18 mouse cellular contexts compared by ENCODE assay signal in genomic region chr3:55288726-55289125, GRCm38 (mm10). TPM values are rescaled to one million over a fixed set of nuclear protein-coding genes. Genes with fewer than 3 reads are reported as not detected.
A peak's percentile ranks its signal among the peaks of the same experiment; 100 is the strongest.
DNase-seq lines count a peak whose midpoint lies in the region.
"Had no signal": no experiment of that assay in that cellular context is flagged by ENCODE, and none has a peak within 500 bp of the region (broad histone marks: within the 10 kb centered on the region; RNA-seq: fewer than 3 reads in every experiment).

No protein-coding gene starts in this region.

- intact Hi-C loops in heart, postnatal 36 days (cut with DNase I), result no loop called here

- H3K27ac ChIP-seq in heart, embryonic 10.5 days, result no peak overlapping the region
- H3K27ac ChIP-seq: embryonic facial prominence, embryonic 10.5 days; forebrain, embryonic 13.5 days; heart, adult 2 months had no signal

- peak; percentile 47 for DNase-seq in heart, embryonic 10.5 days (ENCODE audit: low spot score)
- DNase-seq in heart, postnatal 36 days, result no peak
- peak; percentile 51 for DNase-seq in kidney, postnatal 10 days
- DNase-seq in kidney, adult 11 months, result no peak
- DNase-seq in Muller cell, postnatal 12 days (ENCODE audit: inconsistent ontology term), result peak; percentile 74
- DNase-seq in retina, postnatal 1 day, result peak; percentile 31
- DNase-seq: adrenal gland, adult 2 months; adrenal gland, postnatal 25 days; cerebellum, adult 18-20 months; cerebellum, adult 9-11 months; cerebellum, postnatal 36 days; forebrain, postnatal 0 days; gastrocnemius, postnatal 25 days; heart, adult 2 months; heart, postnatal 14 days had no signal

- H3K4me1 ChIP-seq in heart, embryonic 10.5 days, result peaks cover 3% of the 10 kb centered on the region; the same call in 1 of the 2 replicates
- H3K4me1 ChIP-seq: embryonic facial prominence, embryonic 10.5 days had no signal

- 78% methylated on average over 4 of the region's 4 CpGs for WGBS in heart, embryonic 10.5 days

- H3K4me3 ChIP-seq in heart, embryonic 10.5 days, result no peak overlapping the region
- H3K4me3 ChIP-seq: embryonic facial prominence, embryonic 10.5 days; forebrain, embryonic 13.5 days; heart, adult 2 months had no signal

- H3K36me3 ChIP-seq in heart, embryonic 10.5 days, result no peaks in the 10 kb centered on the region
- H3K36me3 ChIP-seq: embryonic facial prominence, embryonic 10.5 days had no signal

- no peaks in the 10 kb centered on the region for H3K27me3 ChIP-seq in heart, embryonic 10.5 days (ENCODE audit: insufficient read depth, poor library complexity, severe bottlenecking)
- H3K27me3 ChIP-seq: CH12.LX; forebrain, embryonic 13.5 days had no signal

- no peaks in the 10 kb centered on the region for H3K9me3 ChIP-seq in heart, embryonic 10.5 days
- H3K9me3 ChIP-seq: embryonic facial prominence, embryonic 10.5 days; forebrain, embryonic 13.5 days had no signal

RNA-seq across cellular contexts. Expression of gene Dclk1, which starts 46.6 kb away (rescaled TPM):
- 4.8 and 7.9 TPM in 2 replicates for polyA plus RNA-seq in heart, embryonic 10.5 days (2016; fragmentation: Nextera tagmentation; extraction: Ambion mirVana)
- total RNA-seq in heart, postnatal 36 days (2021), result 1 to 10 TPM; 2.5 to 5.9 TPM
- total RNA-seq: CH12.LX had no signal

Comparison
In these comparisons a context has a peak if more than half of its experiments do, and no peak if none do; other contexts are left out.
1. DNase-seq: peak in heart, embryonic 10.5 days (single experiment), kidney, postnatal 10 days (single experiment), Muller cell, postnatal 12 days (single experiment) and retina, postnatal 1 day (single experiment); none in heart, postnatal 36 days (0 of 2) and kidney, adult 11 months (single experiment).